Mouse (Mus musculus) cortical plate, adult 2 months (tissue): Measurements from ENCODE around the gene Cers6.

Experiments used
- CTCF ChIP-seq: fragments of 200-500 bp; IDR thresholded peaks from 2 replicates; pipeline ENCODE4 v1.5.1; 2011; ENCODE audit warnings: mild to moderate bottlenecking, control low read depth, low read length; ENCODE audit not compliant: insufficient read depth; ENCODE audit errors: extremely low read depth
- POLR2A ChIP-seq: fragments of 200-500 bp; IDR thresholded peaks from 2 replicates; pipeline ENCODE4 v1.6.1; 2011; ENCODE audit warnings: mild to moderate bottlenecking, low read length, control low read depth; ENCODE audit not compliant: insufficient read depth; ENCODE audit errors: extremely low read depth

DNA sequence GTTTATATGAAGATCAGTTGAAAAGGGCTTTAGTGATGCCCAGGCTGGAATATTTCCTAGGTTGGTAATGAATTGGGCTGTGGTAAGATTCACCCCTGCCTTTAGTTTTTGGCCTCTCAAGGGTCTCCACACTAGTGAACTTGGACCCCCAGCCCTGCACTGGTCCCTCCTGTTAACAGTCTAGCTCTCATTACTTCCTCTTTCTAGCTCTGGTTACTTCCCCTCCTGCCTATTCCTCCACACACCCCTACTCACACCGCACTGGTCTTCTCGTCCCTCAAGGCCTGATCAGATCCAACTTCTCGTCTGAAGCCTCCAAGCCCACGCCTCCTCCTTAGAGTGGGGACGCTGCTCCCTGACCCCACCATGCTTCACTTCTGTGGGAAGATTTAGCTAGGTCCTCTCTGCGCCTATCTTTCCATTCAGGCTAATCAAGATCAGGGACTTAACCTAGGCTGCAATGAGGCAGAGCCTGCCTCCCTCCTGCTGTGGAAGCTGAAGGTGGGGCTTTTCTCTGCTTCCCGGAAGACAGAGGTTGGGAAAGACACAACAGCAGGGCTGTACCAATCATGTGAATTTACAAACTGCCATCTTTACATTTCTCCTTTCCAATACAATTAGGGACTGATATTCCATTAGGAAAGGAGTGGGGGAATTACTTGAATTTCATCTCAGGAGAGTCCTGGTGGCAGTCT is 35.8 kb upstream of the Cers6 start:
- TF ChIP-seq POLR2A (no peak), CTCF (no peak)
